10 mouse cellular contexts compared by ENCODE assay signal in the genomic region with DNA sequence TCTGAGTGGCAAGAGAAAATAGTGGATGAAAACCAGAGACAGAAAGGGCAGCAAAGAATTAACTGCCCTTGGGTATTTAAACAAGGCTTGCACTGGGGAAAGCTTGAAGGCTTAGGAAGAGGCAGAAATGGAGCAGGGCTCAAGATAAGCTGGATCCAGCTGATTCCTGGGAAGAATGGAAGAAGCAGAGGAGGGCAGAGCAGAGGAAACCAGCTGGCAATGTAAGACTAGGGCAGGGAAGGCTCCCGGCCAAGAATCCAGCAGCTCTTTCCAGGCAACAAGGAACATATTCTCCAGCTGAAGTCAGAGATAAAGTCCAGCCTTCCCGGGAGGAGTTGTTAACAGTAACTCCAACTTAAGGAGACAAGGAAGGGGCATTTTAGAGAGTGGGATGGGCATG.
DNase-seq lines count a peak whose midpoint lies in the region; ATAC-seq lines count a peak whose summit lies in the region.
"Had no signal": no experiment of that assay in that cellular context is flagged by ENCODE, and none has a peak within 500 bp of the region (broad histone marks: within the 10 kb centered on the region; RNA-seq: fewer than 3 reads in every experiment).

No protein-coding gene starts in this region.

- H3K27ac ChIP-seq in forebrain, embryonic 11.5 days (ENCODE audit: low read depth, low read length): no peak overlapping the region
- H3K27ac ChIP-seq: stomach, postnatal 0 days had no signal

- H3K27me3 ChIP-seq in forebrain, embryonic 11.5 days (ENCODE audit: control insufficient read depth, insufficient read depth, low read length): no peaks in the 10 kb centered on the region
- H3K27me3 ChIP-seq: CH12.LX had no signal

- no peaks in the 10 kb centered on the region for H3K36me3 ChIP-seq in forebrain, embryonic 11.5 days (ENCODE audit: control insufficient read depth, insufficient read depth, low read length)

- ATAC-seq in monocyte, adult 5-6 weeks (replicated peaks; ENCODE audit: insufficient number of reproducible peaks, low FRiP score, low TSS enrichment, poor library complexity, severe bottlenecking): no peak
- ATAC-seq in forebrain, embryonic 11.5 days (replicated peaks; ENCODE audit: low FRiP score): no peak

- peak; percentile 26 for DNase-seq in left cerebral cortex, postnatal 4 days
- no peak for DNase-seq in left cerebral cortex, postnatal 14 days (ENCODE audit: low spot score in 2 of 2)
- peak; percentile 45 for DNase-seq in heart, adult 8-10 months (ENCODE audit: low spot score)
- peak; percentile 51 to 54 for DNase-seq in heart, postnatal 36 days
- peak; percentile 38 to 59 for DNase-seq in lung, postnatal 4 days
- DNase-seq in forebrain, embryonic 11.5 days (ENCODE audit: low spot score): no peak
- DNase-seq in left cerebral cortex, adult 9 months (ENCODE audit: low spot score in 2 of 2): no peak

- 82% methylated on average over 2 of the region's 2 CpGs for WGBS in forebrain, embryonic 11.5 days

- intact Hi-C loops in left cerebral cortex, postnatal 4 days (cut with DNase I): loop anchor here (10.0 kb wide), 1 partner anchor 1605 kb away; no protein-coding TSS in a partner anchor
- intact Hi-C loops in left cerebral cortex, postnatal 14 days (cut with DNase I): no loop called here
- intact Hi-C loops in heart, postnatal 36 days (cut with DNase I): loop anchor here (5.0 kb wide), 1 partner anchor 368 kb away; no protein-coding TSS in a partner anchor

- no peak overlapping the region for H3K4me2 ChIP-seq in forebrain, embryonic 11.5 days (ENCODE audit: low read depth, low read length, severe bottlenecking)

- H3K9me3 ChIP-seq in forebrain, embryonic 11.5 days (ENCODE audit: control insufficient read depth, low read length): no peaks in the 10 kb centered on the region

- H3K4me1 ChIP-seq in forebrain, embryonic 11.5 days (replicated peaks; ENCODE audit: control insufficient read depth, insufficient read depth, low read length): no peaks in the 10 kb centered on the region

- no peak overlapping the region for H3K9ac ChIP-seq in forebrain, embryonic 11.5 days (ENCODE audit: low read length)

- no peak overlapping the region for H3K4me3 ChIP-seq in forebrain, embryonic 11.5 days (ENCODE audit: low read depth, low read length)

Comparison
In these comparisons a context has a peak if more than half of its experiments do, and no peak if none do; other contexts are left out.
1. DNase-seq: peak in left cerebral cortex, postnatal 4 days (single experiment), heart, adult 8-10 months (single experiment), heart, postnatal 36 days (2 of 2) and lung, postnatal 4 days (2 of 2); none in left cerebral cortex, postnatal 14 days (0 of 2), forebrain, embryonic 11.5 days (single experiment) and left cerebral cortex, adult 9 months (0 of 2).